Mouse (Mus musculus): ENCODE measurements around the gene Pnliprp2.

Pnliprp2 gene

DNA sequence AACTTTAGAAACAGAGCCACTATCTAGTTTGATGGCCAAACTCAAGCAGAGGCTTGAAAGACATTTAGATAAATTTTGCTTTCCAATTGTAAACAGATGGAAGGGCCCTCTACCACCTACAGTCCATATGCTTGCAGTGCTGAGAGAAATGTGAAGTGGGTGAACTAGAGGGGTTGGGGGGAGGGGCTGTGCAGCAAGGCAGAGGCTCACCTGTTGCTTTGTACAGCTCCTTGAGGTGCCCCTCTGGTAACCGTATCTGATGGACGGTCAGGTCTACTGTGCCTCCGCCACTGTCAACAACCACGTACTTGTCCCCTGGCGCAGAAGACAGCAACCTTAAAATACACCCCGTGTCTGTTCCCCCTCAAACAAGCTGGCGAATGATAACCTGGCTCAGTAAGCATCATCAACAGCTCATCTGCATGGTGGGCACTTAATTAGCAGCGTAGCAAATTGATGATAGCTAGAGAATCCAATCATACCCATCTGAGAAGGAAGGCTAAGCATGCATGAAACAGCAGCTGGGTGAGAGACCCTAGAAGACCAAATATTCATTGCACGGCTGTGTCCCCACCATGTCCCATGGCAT lies 45.8 kb downstream of the Pnliprp2 start:
- no peak for DNase-seq (ENCODE audit: low spot score)

DNA sequence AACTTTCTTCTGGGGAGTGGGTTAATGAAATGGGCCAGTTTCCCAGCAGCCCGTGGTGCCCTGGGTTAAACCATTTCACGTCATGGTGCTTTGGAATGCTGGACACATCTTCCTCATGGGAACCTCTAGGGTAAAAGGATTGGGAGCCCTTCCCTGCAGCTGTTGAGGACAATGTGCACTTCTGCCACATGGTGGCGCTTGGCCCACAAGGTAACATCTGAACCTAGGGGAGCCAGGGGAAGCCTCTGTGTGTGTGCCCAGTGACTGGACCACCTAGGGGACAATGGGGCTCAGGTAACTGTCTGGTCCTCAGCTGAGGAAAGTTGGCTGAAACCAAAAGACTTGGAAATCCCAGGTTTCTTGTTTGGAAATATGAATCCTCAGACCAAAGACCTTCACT lies 46.8 kb downstream of the Pnliprp2 start:
- DNase-seq (ENCODE audit: low spot score): peak; percentile 63

DNA sequence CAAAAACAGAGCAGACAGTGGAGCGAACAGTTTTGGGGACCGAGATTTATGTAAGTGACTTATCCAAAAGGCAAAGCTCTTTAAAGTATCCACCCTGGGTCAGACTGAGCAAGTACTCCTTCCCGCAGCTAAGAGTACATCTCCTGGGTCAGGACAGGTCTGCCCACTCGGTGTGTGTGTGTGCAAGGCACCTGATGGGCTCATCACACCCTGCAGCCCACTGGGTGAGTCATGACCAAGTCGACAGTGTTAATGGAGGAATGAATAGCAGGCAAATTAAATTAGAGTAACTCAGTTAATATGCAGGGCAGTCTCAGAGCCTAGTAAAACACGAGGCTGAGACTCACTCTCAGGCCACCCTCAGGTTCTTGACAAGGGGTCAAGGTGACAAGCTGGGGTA lies 49.3 kb downstream of the Pnliprp2 start:
- no peak for DNase-seq (ENCODE audit: low spot score)

DNA sequence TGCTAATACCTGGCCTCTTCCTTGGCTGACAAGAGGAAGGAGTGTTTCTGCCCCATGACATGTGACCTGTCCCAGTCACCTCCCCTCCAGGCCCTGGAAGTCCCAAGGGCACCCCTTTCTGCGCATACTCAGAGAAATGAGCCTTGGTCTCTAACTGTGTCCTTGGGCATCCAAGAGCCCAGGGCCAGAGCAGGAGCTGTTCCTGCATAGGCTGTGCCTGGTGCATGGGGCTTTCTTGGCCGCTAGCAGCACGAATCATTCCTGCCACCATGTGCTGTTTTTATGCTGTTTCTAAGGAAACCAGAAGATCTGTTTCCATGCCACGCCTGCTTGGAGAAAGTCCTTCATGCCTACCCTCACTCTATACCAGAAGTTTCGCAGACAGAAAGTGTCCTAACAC lies 51.0 kb downstream of the Pnliprp2 start:
- DNase-seq (ENCODE audit: low spot score): no peak

DNA sequence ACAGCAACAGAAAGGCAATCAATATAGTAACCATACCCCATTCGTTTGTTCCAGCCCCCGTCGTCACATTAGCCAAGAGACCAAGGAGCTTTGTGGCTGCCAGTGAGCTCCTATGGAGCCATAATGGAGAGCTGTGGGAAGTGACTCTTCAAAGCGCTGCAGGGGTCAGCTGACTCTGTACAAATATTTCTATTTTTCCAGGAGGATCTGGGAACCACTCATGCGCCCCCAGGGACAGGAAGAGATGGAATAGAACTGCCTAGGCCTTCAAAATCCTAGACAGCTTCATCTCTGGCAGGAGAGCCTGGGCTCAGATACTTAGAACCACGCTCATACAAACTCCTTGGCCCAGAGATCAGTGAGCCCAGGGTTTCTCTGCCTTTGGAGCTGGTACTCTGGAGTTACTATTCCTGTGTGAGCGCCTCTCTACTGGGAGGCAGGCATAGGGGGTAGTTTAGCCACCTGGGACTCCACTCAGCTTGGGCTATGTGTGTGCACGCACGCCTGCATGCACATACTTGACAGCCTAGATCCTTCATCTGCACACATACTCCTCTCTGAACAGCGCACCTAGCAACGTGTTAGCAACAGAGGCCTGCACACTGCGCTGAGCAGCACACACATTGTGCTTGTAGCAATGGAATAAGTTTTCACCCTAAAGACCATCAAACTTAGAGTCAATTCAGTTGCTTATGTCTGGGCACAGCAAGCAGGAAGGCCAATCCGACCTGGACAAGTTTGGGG lies 55.8 kb downstream of the Pnliprp2 start:
- no peak for DNase-seq (ENCODE audit: low spot score)

DNA sequence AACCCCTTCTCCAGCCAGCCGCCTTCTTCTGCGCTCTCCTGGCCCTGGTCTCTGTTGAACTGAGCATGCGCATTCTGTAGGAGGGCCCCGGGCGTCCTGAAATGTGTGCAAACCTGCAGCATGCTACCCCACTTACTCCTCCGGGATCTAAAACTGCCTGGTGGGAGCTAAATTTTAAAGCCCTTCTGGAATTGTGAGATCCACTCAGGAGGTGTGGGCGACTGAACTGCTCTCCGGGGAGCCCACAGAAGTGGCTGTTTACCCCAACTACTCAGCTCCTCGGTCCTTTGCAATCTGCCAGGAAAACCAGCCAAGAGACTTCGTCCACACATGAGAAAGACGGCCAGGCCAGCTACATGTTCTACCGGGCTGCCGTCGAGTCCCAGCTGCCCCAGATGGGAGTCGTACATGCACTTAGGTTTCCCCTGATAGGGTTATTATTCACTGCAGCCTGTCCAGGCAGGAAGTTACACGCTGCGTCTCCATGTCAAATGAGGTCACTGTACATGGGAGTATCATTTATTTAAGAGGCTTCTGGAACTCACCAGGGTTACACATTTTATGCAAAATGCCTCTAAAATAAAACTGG lies 57.0 kb downstream of the Pnliprp2 start:
- no peak for DNase-seq (ENCODE audit: low spot score)

DNA sequence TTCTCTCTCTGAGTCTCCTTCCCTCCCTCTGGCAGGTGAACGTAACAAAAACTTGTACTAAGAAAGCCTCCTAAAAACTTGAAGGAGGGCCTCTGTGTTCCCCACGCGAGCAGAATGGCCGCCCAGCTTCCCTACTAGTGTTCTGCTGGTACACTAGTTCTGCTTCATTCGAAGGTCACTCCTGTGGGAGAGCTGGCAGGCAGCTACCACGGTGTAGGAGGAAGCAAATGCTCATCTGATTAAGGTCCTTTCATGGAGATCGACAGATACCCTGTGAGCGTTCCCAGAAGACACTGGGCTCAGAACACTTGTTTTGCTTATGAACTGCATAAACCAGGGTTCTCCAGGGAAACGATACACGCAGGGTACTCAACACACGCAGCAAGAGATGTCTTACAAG lies 57.9 kb downstream of the Pnliprp2 start:
- no peak for DNase-seq (ENCODE audit: low spot score)

DNA sequence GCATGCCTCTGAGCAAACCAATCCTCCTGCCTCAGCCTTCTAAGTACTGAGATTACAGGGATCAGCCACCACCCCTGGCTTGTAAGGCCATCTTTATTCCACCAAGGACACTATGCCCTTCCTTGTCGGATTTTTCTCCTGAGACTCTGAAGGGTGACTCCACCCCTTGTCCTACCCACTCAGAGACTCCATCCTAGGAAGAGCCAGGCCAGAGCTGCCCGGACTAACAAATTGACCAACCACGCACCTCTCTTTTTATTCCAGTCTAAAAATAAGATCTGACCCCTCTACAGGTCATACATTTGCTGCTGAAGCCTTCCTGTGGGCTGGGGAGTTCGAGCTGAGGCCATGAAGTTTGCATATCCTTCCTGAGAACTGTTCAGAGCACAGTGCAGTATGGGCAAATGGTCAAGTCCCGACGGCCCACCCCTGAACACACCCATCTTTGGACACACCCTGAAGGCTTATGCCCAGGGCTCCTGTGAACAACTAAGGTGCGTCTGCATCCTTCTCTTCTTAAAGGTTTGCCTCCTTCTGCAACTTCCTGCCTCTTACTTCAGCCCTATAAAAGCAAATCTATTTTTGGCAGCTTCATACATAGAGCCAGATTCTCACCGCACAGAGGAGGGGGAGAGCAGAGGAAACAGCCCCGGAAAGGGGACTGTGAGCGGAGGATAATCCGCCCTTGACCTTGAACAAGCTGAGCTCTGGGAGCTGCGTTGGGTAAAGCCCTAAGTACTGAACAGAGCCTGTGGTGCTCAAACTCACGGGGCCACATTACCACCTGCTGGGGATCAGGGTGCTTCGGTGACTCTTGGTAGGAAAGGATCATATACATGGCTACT lies 59.3 kb downstream of the Pnliprp2 start:
- DNase-seq (ENCODE audit: low spot score): no peak

DNA sequence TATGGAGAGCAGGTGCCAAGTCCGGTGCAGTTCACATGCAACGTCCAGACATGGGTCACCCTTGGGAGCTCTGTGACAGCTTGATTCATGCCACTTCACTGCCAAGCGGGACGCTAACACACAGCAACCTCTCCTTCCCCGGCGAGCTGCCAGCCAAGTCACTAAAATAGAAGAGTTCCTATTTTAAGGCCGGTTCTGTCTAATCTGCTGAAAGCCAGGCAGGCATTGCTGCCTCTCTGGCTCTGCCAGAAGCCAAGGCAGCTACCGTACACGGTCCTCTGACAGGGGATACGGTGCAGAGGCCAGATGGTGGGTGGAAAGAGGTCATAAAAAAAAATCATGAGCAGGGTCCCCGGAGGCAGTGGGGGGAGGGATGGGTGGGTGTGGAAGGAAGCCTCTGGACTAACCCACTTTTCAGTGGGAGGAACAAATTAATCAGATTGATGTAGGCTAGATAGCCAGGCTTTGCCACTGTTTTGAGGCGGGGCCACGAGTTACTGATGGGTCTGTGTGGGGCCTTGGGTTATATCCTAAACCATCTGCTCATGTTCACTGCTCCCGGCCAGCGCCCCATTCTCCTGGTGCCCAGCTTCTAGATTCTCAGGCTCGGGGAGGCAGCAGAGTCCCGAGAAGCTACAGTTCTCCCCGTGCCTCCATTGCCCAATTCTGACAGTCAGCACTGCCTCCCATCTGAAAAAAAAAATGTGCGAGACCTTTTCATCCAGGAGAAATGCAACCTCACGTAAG lies 63.1 kb downstream of the Pnliprp2 start:
- no peak for DNase-seq (ENCODE audit: low spot score)

DNA sequence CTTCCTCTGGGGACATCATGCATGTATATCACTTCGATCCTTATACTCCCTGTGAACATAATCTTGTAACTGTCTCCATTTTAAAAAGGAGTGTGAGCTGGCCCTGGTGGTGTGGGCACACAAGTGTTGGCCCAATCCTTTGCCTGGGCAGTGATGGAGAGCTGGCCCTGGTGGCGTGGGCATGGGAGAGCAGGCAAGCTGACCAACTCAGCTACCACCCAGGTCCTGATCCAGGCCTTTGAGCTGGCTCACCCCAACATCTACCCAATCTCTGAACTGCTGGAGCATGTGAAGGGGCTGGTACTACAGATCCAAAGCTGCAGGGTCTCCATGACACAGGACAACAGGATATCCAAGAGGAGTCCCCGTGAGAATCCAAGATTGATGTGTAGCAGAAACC lies 63.8 kb downstream of the Pnliprp2 start:
- no peak for DNase-seq (ENCODE audit: low spot score)

DNA sequence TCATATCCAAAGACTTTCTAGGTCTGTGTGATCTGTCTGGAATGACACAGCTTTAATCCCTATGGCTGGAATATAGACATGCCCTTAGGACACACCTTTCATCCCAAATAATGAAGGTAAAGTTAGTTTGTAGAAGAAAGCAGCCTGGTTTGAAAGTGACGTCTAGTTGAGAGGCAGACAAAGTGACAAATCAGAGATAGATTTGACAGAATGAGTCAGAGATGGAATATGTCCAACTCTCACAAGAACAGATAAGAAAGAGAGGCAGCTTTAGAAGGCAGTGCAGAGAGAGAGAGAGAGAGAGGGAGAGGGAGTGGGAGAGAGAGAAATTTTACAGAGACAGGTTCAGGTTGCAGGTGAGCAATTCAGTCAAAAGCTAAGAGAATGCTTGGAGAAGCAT lies 64.8 kb downstream of the Pnliprp2 start:
- DNase-seq (ENCODE audit: low spot score): no peak

Data from urinary bladder, postnatal 25 days (tissue).